Mouse (Mus musculus): ENCODE results near the gene Ccdc120.
"Not testable (repeated sequence)": the region's sequence is repeated elsewhere in the genome, so short reads cannot be mapped to it uniquely, and the experiment has no call there.

Ccdc120 gene

DNA sequence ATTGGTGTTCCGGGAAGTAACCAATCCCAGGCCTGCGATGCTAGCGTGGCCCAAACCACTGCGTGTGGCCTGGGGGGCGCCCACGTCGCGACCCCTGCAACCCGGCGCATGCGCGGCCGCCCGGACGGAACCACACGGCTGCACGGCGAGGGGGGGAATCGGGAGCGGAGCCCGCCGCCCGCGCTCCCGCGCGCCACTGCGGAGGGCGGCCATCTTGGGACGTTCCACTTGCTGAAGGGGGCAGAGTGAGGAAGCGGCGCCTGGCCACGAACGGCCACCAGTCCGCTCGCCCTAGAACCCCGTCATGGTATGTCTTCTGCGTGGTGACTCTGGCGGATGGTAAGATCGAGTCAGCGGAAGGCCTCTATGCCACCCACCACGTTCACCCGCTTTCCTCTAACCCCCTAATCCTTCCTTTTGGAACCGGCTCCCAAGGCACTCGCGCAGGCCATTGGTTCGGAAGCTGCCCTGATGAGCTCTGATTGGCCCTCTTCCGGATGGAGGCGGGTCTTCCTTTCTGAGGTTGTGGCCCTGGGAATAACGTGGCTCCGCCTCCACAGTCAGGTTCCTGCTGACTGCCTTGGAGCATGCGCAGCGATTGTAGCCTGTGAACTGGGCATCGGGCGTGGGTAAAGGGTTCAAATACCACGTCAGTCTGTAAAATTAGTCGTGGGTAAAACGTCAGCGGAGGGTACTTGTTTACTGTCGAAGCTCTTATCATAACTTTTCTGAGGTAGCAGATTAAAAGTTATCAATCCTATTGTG is 36.4 kb downstream of the Ccdc120 start, which contains the start of gene Wdr45:
Gene Wdr45, plus strand, starts transcription at position 199 of the 765 bp plus-strand sequence.
- in situ Hi-C loops (cut with MboI; ENCODE audit: unreplicated experiment in 2 of 2): not testable (repeated sequence)

GRCm38 (mm10) chrX:7713764-7714134 is 37.0 kb downstream of the Ccdc120 start:
- in situ Hi-C loops (cut with MboI; ENCODE audit: unreplicated experiment in 2 of 2): not testable (repeated sequence)

GRCm38 (mm10) chrX:7696954-7697381 is 53.7 kb downstream of the Ccdc120 start, which contains the start of gene Gpkow:
Gene Gpkow (plus strand): TSS chrX:7697131.
- in situ Hi-C loops (cut with MboI; ENCODE audit: unreplicated experiment in 2 of 2): loop anchor here (10.0 to 25.0 kb wide), 3 partner anchors 52 to 535 kb away; partner anchors contain the start of gene Clcn5 (in 1 of the 2)

DNA sequence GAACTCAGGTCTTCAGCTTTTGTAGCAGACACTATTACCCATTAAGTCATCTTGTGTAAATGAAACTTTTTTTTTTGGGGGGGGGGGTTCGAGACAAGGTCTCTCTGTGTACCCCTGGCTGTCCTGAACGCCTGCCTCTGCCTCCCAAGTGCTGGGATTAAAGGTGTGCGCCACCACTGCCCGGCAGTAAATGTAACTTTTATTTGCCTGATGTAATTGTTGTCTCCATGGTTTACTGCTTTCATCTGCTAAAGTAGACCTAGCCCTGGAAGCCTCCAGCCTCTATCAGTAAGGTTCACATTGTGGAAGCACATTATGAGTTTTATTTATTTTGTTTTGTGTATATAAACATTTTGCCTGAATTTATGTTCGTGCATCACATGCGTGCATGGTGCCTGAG is 54.2 kb downstream of the Ccdc120 start:
- in situ Hi-C loops (cut with MboI; ENCODE audit: unreplicated experiment in 2 of 2): loop anchor here (10.0 to 25.0 kb wide), 3 partner anchors 52 to 534 kb away; partner anchors contain the start of gene Clcn5 (in 1 of the 2)

- in situ Hi-C loops (cut with MboI; ENCODE audit: unreplicated experiment in 2 of 2): loop anchor here (5.0 to 25.0 kb wide), 5 partner anchors 48 to 531 kb away; partner anchors contain the start of gene Clcn5 (in 1 of the 2)
Measured at GRCm38 (mm10) chrX:7692862-7693261, 57.8 kb downstream of the Ccdc120 start.

- in situ Hi-C loops (cut with MboI; ENCODE audit: unreplicated experiment in 2 of 2): loop anchor here (5.0 to 25.0 kb wide), 5 partner anchors 46 to 528 kb away; partner anchors contain the start of gene Clcn5 (in 1 of the 2)
Measured at GRCm38 (mm10) chrX:7690486-7690885, 60.2 kb downstream of the Ccdc120 start.

GRCm38 (mm10) chrX:7688321-7688720 is 62.4 kb downstream of the Ccdc120 start:
- in situ Hi-C loops (cut with MboI; ENCODE audit: unreplicated experiment in 2 of 2): loop anchor here (10.0 to 25.0 kb wide), 3 partner anchors 214 to 526 kb away; partner anchors contain the start of gene Clcn5 (in 1 of the 2)
